Mouse (Mus musculus) kidney, adult 9 months (tissue): ENCODE data around the gene Il12rb2.

Experiments
- DNase-seq: peaks from one replicate; pipeline ENCODE4 v3.0.0; 2022

Il12rb2 gene

GRCm38 (mm10) chr6:67292042-67292623, 83.9 kb downstream of the Il12rb2 start:
- DNase-seq, result no peak

- no peak for DNase-seq
Measured at GRCm38 (mm10) chr6:67282897-67283296, 93.1 kb downstream of the Il12rb2 start.

- no peak for DNase-seq
Measured at GRCm38 (mm10) chr6:67281614-67282197, 94.3 kb downstream of the Il12rb2 start.

- no peak for DNase-seq
Measured at GRCm38 (mm10) chr6:67277944-67278343, 98.0 kb downstream of the Il12rb2 start.

GRCm38 (mm10) chr6:67269459-67269858, 106.5 kb downstream of the Il12rb2 start:
- DNase-seq, result no peak

DNA sequence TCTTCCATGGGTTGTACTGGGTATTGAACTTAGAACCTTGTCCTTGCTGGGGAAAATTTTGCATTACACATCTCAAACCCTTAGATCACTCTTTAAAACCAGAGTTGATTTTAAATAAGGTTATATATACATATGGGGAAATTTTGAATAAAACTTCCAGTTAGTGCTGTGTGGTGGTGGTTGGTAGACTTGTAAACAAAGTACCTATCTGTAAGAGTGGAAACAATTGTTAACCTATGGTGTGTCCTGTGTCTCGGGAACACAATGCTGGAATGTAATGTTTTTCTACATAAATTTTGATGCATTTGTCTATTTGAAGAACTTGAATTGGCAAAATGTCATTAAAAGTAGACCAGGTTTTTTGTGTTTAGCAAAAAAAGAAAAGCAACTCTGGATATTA, 107.0 kb downstream of the Il12rb2 start:
- DNase-seq, result no peak

DNA sequence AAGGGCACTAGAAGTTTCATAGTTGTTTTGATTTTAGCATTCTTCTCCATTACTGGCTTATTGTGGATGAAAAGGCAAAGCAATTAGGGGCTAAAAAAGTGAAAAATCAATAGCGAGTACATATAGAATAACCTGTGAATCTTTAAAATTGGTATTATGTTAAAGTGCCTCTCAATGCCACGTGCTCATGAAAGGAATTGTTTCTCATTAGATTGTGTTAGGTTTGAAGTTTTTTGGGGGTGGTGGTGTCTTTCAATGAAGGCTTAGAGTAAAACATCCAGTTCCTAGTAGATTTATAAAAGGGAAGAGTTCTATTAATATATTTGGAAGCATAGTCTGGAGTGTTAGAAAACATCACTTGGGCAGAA, 107.8 kb downstream of the Il12rb2 start:
- no peak for DNase-seq

- DNase-seq, result peak; percentile 27
Measured at GRCm38 (mm10) chr6:67267408-67268244, 108.4 kb downstream of the Il12rb2 start.

GRCm38 (mm10) chr6:67266664-67267407, 109.2 kb downstream of the Il12rb2 start:
- peak; percentile 99 for DNase-seq

DNA sequence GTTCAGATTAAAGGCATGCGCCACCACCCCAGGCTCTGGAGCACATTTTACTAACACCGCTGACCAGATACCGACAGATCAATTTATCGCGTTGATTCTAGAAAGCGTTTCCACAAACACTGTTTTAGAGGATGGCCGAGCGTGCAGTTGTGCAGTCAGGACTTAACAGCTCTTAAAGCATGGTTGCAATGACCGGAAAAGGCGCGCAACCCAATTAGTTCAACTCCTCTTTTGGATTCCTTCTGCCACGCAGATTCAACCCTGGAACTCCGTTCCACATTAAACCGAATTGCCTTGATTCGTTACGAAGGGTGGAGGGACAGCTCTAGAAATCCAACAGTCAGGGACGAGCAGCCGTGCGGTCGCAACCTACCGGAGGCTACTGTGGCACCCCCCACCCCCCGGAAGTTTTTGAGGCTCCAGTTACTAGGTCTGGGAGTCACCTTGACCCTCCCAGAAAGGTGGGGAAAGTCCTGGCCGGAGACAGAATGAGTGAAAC, 109.8 kb downstream of the Il12rb2 start:
- DNase-seq, result no peak

DNA sequence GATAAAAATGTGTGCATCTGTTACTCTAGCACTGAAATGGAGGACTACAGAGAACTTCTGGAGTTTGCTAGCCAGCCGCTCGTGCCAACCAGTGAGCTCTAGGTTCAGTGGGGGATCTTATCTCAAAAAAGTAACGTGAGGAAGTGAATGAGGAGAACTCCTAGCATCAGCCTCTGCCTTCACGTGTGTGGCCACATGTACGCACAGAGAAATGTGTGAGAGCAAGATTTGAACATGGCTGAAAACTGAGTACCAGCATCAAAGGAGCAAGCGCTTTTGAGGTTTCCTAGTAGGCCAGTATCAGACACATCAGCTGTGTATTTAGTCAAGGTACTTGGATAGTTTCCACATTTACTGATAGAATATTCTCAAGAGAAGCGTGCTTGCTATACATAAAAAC, 111.1 kb downstream of the Il12rb2 start:
- no peak for DNase-seq

- no peak for DNase-seq
Measured at GRCm38 (mm10) chr6:67251095-67251494, 124.9 kb downstream of the Il12rb2 start.

DNA sequence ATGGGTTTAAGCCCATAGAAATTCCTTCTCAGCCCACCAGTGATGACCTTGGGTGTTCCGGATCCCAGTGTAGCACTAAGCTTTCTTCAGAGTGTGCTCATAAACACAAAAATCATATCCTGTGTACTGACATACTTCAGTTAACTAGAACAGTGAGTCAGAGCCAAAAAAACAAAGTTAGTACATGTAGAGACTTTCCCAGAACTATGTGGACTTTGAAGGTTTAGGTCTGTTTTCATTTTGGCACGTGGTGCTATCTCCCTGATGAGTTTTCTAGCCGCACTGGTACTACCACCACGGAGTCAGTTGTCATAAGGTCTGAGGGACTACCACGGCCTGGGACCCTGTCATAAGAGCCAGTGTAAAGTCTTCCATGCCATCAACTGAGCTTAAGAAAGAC, 131.5 kb downstream of the Il12rb2 start:
- DNase-seq, result peak; percentile 49

GRCm38 (mm10) chr6:67243765-67244420, 132.1 kb downstream of the Il12rb2 start:
- peak; percentile 44 for DNase-seq
